Mouse (Mus musculus): ENCODE data around the gene Fzd9. TPM values are rescaled to one million over a fixed set of nuclear protein-coding genes. Genes with fewer than 3 reads are reported as not detected.
A peak's percentile ranks its signal among the peaks of the same experiment; 100 is the strongest.

Gene Fzd9
- total RNA-seq, 2 experiments from 2014 or later, result 5.1 TPM

DNA sequence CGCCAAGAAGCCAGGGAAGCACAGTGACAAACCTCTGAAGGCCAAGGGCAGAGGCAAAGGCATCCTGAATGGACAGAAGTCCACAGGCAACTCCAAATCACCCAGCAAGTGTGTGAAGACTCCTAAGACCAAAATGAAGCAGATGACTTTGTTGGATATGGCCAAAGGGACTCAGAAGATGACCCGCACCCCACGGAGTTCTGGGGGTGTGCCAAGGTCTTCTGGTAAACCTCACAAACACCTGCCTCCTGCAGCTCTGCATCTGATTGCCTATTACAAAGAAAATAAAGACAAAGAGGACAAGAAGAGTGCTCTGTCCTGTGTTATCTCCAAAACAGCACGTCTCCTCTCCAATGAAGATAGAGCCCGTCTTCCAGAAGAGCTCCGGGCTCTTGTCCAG is 34.2 kb downstream of the Fzd9 start:
- intact Hi-C loops (cut with DNase I), result no loop called here
- H3K27ac ChIP-seq, result no peak overlapping the region
- no peak for TF ChIP-seq CTCF (IDR thresholded peaks at IDR 0.05)

DNA sequence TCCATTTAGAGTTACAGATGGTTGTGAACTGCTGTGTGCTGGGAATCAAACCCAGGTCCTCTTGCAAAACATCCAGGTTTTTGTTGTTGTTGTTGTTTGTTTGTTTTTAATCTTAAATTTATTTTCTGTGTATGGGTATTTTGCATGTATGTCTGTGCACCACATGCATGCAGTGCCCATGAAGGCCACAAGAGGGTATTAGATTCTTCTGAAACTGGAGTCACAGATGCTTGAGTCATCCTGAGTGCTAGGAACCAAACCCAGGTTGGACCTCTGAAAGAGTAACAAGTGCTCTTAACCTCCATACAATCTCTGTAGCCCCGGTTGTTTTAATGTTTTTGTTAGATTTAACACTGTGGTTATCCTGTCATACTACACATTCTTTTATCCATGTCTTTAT is 42.8 kb downstream of the Fzd9 start:
- TF ChIP-seq CTCF (IDR thresholded peaks at IDR 0.05), result peak; percentile 29
- H3K27ac ChIP-seq, result no peak overlapping the region
- intact Hi-C loops (cut with DNase I), result no loop called here
- no peak overlapping the region for H3K4me3 ChIP-seq
- no peak for DNase-seq (ENCODE audit: extremely low spot score in 1 of 2, low spot score in 2 of 2)

More for the DNA sequence above, 34.2 kb downstream of the Fzd9 start:
- DNase-seq (ENCODE audit: extremely low spot score in 1 of 2, low spot score in 2 of 2), result no peak
- H3K4me3 ChIP-seq, result no peak overlapping the region

DNA sequence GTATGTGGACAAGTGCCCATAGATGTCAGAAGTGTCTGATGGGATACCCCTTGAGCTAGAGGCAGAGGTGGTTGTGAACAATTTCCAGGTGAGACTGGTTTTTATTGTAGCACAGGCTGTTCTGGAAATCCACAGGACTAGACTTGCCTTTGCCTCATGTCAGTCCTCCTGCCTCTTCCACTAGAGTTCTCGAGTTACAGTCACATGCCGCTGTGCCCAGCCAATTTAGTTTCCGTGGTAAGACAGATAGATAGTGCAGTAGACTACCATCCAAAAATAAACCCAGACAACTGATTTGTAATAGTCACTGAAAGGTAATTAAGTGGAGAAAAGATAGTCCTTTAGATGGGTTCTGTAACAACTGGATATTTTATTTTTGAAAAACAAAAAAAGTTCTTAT is 48.3 kb downstream of the Fzd9 start:
- intact Hi-C loops (cut with DNase I), result no loop called here
- H3K27ac ChIP-seq, result no peak overlapping the region
- no peak for TF ChIP-seq CTCF (IDR thresholded peaks at IDR 0.05)
- no peak overlapping the region for H3K4me3 ChIP-seq
- DNase-seq (ENCODE audit: extremely low spot score in 1 of 2, low spot score in 2 of 2), result no peak

Small RNA genes within 50 kb of the gene (microRNA-seq; reads per million reads assigned to microRNA genes)
- 0 reads per million in 2 experiments for gene Gm25315

Other genes with a start within 250 kb of the Fzd9 start
- gene Abhd11, start 242.1 kb downstream of the Fzd9 start, total RNA-seq (2021), result 10 to 100 TPM; 31.3 to 39.3 TPM
- gene Stx1a, start 227.7 kb downstream of the Fzd9 start, total RNA-seq (2021), result 100 to 1,000 TPM; 340 to 346 TPM
- gene Dnajc30, start 187.0 kb downstream of the Fzd9 start, total RNA-seq (2021), result 10 to 100 TPM; 38.6 to 41.7 TPM
- gene Bud23, start 186.3 kb downstream of the Fzd9 start, total RNA-seq (2021), result 10 to 100 TPM; 53.4 to 57.3 TPM
- 10 to 100 TPM; 26.8 to 30.8 TPM for gene Vps37d, start 173.0 kb downstream of the Fzd9 start, total RNA-seq (2021)
- 1 to 10 TPM; 3.7 to 3.8 TPM for gene Mlxipl, start 161.3 kb downstream of the Fzd9 start, total RNA-seq (2021)
- gene Tbl2, start 101.6 kb downstream of the Fzd9 start, total RNA-seq (2021), result 10 to 100 TPM; 26.1 to 27.0 TPM
- 10 to 100 TPM; 50.6 to 54.6 TPM for gene Bcl7b, start 82.9 kb downstream of the Fzd9 start, total RNA-seq (2021)
- 10 to 100 TPM; 76.2 to 79.7 TPM for gene Baz1b, start 64.0 kb downstream of the Fzd9 start, total RNA-seq (2021)
- gene Fkbp6, start 98.8 kb upstream of the Fzd9 start, total RNA-seq (2021), result under 1 TPM in 1 of 2 experiments, not detected in 1; 0.44 TPM
- gene Trim50, start 102.1 kb upstream of the Fzd9 start, total RNA-seq (2021), result not detected
- gene Nsun5, start 118.7 kb upstream of the Fzd9 start, total RNA-seq (2021), result 10 to 100 TPM; 22.2 to 22.6 TPM
- gene Pom121, start 143.3 kb upstream of the Fzd9 start, total RNA-seq (2021), result 10 to 100 TPM; 56.6 to 58.3 TPM